Mouse (Mus musculus) layer of hippocampus, adult 8-10 months (tissue): ENCODE results near the gene Lonp2. TPM values are rescaled to one million over a fixed set of nuclear protein-coding genes. Genes with fewer than 3 reads are reported as not detected.
A peak's percentile ranks its signal among the peaks of the same experiment; 100 is the strongest.

Experiments
- DNase-seq, 2 experiments: peaks; one replicate each; pipeline ENCODE4 v3.0.0; 2022; ENCODE audit warnings: low spot score in 2 of 2
- total RNA-seq, 4 experiments: library from RNA; stranded (reverse); gene quantifications; 2 replicates each; pipeline ENCODE4 v1.2.4; 2022

The Lonp2 gene
- total RNA-seq, 4 experiments from 2014 or later = 79.2 to 87.2 (median 80.7) TPM

DNA sequence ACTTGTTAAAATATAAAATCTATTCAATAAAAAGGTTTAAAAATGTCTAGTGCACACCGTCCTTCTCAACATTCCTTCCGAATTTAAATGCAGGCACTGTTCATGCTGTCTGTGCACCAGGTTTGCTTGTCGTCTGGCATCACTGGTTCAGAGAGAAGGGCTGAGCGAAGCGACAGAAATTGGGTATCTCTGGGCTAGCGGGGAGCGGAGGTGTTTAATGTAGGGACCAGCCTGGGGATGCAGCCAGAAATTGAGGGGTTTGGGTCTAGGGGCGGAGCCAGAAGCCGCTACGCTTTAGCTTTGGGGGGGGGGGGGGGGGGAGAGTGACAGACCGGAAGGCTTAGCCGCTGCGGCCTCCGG is 312 bp upstream of the Lonp2 start:
- no peak for DNase-seq

- DNase-seq = no peak
These were observed 1.1 kb downstream of the Lonp2 start for GRCm38 (mm10) chr8:86624915-86625314.

DNA sequence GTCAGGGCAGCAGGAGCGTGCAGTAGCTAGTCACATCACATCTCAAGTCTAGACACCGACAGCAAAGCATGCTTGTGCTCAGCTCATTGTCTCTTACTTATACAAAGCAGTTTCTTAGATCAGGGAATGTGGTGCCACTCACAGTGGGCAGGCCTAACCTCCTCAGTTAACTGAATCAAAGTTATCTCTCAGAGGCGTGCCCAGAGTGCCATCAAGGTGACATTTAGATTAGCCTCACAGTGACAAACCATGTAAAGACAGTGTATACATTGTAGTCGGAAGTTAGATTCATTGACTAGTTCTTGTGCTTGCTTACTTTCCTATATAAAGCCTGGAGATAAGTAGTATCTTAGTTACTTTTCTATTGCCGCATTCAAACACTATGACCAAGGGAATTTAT is 6.4 kb downstream of the Lonp2 start:
- no peak for DNase-seq

GRCm38 (mm10) chr8:86631395-86631794 is 7.6 kb downstream of the Lonp2 start:
- no peak for DNase-seq

DNA sequence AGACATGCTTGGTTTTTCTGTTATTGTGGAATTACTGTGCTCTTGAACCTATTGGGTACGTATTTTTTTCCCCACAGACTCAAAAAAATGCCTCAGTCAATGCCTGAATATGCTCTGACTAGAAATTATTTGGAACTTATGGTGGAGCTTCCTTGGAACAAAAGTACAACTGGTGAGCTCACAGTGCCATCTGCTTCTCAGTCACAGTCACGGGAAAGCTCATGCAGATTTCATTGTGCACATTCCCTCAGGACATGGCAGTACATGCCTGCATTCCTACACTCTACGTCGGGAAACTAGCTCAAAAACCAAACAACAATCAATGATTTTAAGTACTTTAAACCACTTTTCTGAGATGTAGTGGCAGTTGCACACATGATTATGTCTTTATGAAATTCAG is 14.0 kb downstream of the Lonp2 start:
- DNase-seq = peak; percentile 48 to 72

- DNase-seq = no peak
These were observed 15.1 kb downstream of the Lonp2 start for GRCm38 (mm10) chr8:86638981-86639380.

DNA sequence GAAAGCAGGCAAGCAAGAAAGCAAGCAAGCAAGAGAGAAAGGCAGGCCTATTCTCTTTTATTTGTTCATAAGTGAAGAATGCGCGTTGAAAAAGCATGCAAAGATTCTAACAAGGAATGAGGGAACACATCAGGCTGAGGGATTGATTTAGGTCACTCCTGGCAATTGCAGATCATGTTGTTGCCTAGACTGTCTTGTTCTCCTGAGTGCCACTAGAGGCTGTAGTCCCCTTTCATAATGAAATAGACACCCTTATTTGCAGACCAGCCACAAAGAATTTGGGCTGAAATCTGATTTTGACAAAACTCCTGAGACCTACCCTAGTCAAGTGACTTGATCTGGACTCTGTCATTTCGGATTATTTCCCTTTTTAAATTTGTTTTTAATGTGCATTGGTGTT is 18.8 kb downstream of the Lonp2 start:
- DNase-seq = no peak

GRCm38 (mm10) chr8:86644661-86645060 is 20.8 kb downstream of the Lonp2 start:
- no peak for DNase-seq

- DNase-seq = no peak
These were observed 23.9 kb downstream of the Lonp2 start for GRCm38 (mm10) chr8:86647771-86648170.

DNA sequence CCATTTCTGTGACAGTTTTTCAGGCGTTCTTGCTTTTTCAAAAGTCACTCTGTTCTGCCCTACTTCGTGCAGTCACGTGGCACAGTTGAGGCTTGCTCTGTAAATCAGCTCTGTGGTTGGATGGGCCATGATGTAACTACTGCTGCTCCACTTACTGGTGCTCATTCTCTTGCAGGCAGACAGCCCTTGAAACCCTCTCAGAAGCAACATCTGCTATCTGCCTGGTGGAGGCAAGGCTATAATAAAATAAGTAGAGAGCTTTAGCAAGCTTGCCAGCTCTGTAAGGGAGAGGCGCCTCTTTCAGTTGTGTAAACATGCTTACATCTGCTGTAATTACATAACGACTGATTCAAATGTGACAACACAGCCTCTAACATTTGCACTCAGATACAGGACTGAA is 27.6 kb downstream of the Lonp2 start:
- DNase-seq = peak; percentile 78 to 85

GRCm38 (mm10) chr8:86652546-86652945 is 28.7 kb downstream of the Lonp2 start:
- no peak for DNase-seq

- DNase-seq = no peak
These were observed 30.7 kb downstream of the Lonp2 start for GRCm38 (mm10) chr8:86654578-86654977.

DNA sequence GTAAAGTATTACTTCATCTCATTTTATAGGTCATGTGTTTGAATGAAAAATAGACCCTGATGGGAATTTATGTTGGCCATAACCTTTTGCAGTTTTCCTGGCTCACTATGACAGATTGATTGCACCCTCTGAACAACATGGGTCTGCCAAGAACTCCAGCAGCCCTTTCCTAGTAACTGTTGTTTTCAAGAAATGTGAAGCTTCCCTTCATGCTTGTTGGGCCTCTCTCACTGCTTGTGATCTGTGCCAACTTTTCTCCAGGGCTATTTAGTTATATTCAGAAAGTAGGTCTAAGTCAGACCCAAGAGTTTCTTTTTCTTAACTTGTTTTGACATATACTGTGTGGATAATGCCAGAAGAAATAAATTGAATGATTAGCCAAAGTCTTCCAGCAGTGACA is 44.9 kb downstream of the Lonp2 start:
- DNase-seq = no peak

DNA sequence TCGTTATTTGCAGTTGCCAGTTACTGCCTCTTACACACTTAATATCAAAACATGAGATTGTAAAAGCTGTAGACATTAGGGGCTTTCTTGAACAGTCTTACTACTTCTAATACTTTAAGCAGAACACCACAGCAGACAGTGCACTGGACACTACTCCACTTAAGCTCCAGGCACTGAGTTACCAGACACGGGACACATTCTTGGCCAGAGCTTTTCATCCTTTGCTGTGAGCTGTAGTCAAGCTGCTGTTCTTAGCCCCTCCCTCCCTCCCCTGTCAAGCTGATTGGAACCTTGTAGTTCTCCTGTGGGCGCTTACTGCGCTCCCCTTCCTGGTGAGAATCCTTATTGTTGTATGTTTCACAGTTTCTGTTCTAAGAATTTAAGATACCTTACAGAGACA is 45.4 kb downstream of the Lonp2 start:
- no peak for DNase-seq

DNA sequence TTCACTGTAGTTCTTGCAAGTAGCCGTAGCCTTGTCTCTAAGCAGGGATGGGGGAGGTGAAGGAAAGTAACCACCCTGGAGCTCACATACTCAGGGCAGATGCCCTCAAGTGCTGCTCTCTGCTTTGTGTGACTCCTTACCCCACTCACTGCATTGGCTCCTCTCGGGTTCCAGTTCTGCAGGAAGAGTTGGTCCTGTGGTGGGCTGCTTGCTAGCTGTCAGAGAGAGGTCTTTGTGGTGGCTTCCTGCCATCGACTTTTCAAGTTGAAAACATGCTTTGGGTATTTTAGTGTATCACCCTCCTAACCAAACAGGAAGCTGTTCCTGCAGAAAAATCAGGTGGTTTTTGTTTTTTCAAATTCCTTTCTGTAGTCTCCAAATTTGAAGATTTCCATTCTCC is 62.8 kb downstream of the Lonp2 start:
- DNase-seq = no peak

DNA sequence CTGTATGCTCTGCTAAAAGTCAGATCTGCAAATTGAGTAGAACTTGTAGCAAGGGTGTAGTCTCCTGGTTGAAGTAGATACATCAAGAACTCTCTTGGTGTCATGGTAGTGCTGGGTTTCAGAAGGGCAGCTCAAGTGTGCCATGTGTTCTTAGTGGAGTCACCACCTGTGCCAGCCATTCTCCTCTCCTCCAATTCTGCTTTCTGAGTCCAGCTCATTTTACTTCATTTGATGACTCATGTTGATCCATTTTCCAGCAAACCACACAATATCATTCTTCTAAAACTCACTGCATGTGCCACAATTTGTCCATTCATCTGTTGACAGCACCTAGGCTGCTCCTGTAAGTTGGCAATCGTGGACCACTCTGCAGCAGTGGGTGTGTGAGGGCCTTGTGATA is 68.3 kb downstream of the Lonp2 start:
- no peak for DNase-seq

DNA sequence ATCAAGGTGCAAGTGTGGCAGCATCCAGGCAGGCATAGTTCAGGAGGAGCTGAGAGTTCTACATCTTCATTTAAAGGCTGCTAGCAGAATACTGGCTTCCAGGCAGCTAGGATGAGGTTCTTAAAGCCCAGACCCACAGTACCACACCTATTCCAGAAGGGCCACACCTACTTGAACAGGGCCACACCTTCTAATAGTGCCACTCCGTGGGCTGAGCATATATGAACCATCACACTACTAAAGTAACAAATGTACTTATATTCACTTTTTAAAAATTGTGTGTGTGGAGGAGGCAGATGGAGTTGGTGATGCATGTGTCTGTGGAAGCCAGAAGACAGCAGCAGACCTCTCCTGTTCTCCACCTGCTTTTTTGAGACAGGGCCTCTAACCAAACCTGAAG is 70.2 kb downstream of the Lonp2 start:
- no peak for DNase-seq

GRCm38 (mm10) chr8:86695703-86696102 is 71.9 kb downstream of the Lonp2 start:
- no peak for DNase-seq

DNA sequence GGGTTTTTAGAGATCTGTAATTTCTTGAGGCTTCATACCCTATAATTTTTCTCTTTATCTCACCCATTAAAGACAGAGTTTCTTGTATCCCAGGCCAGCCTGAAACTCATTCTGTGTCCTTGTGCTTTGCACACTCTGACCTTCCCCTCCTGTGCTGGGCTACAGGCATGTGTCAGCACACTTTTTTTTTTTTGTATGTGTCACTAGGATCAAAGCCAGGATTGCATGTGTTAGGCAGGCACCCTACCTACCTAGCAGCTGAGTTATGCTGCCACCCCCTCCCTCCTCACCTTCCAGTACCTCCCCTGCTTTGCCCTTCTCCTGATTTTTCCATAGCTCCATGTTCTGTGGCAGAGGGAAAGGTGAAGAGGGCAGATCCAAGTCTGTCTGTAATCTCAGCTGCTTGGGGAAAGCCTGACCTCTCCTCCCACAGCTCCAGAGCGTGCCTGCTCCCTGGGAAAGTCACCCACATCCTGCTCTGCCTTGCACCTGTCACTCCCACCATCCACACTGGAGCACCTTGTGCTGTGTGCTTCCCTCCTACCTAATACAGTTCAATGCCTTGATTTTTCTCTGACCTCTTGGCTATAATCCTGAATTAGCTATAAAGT is 75.1 kb downstream of the Lonp2 start:
- no peak for DNase-seq

- no peak for DNase-seq
These were observed 75.6 kb downstream of the Lonp2 start for GRCm38 (mm10) chr8:86699471-86699870.

DNA sequence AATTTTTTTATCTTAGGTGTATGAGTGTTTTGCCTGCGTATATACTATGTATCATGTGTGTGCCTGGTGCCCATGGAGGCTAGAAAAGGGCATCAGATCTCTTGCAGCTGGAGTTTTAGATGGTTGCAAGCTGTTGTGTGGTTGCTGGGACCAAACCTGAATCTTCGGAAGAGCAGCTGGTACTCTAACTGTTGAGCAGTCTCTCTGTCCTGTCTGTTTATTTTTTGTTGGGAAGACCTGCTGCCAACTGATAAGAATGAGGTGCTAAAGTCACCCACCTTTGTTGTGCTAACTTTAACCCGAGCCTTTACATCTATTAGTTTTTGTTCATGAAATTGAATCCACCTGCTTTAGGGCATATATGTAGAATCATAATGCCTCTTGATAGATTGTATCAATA is 78.6 kb downstream of the Lonp2 start:
- DNase-seq = no peak

DNA sequence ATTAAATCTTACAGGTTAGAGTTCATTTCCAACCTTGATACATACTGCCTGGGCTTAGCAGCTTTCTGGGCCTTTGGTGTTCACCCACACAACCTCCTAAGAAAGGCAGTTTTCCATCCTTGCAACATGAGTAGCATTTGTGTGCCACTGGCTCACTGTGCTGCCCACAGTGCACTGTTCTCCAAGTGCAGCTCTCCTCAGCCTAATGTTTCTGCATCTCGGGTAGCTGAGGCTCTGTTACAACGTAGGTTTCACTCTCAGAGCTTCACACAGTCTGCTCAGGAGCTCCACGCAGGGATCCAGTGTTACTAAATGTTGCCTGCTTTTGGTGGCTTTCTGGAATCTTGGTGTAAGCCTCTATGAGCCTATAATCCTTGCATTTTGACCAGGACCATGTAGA is 81.5 kb downstream of the Lonp2 start:
- no peak for DNase-seq

DNA sequence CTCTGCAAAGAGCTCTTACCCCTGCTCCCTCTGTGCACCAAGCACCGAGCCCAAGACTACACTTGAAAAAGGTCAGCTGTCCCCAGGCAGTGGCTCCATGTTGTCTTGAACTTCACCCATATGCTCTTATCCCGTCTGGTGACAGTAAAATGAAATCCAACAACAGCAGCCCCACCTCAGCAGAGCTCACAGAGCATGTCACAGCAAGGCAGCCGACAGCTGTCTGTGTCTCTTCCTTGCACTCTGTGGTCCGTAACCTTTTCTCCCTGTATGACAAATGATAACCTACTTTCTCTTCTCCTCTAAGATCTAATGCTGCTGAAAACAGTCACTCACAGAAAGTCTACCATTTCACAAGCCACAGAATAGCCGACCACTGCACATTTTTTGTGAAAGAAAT is 82.9 kb downstream of the Lonp2 start:
- DNase-seq = no peak

GRCm38 (mm10) chr8:86707873-86708272 is 84.0 kb downstream of the Lonp2 start:
- DNase-seq = no peak
